Mouse (Mus musculus) embryo, embryonic 9.5 days (tissue): ENCODE data around the gene Arhgap30.

Experiments
- DNase-seq: peaks from one replicate; pipeline ENCODE4 v3.0.0-alpha.2; 2017; ENCODE audit errors: extremely low spot score

Arhgap30 gene

GRCm38 (mm10) chr1:171388376-171389102 lies at the start of gene Arhgap30:
Gene Arhgap30 (plus strand): TSS chr1:171388954.
- DNase-seq: no peak

- DNase-seq: no peak
Observed at GRCm38 (mm10) chr1:171342262-171343207, 46.2 kb upstream of the Arhgap30 start.

- no peak for DNase-seq
Observed at GRCm38 (mm10) chr1:171343922-171344677, 44.7 kb upstream of the Arhgap30 start.

GRCm38 (mm10) chr1:171344715-171345114 lies 44.0 kb upstream of the Arhgap30 start:
- DNase-seq: no peak

GRCm38 (mm10) chr1:171345225-171346094 lies 43.3 kb upstream of the Arhgap30 start, which contains the start of the genes Nit1 and Pfdn2:
Gene Nit1 (minus strand): TSS chr1:171345646.
Gene Pfdn2 (plus strand): TSS chr1:171345670.
- peak; percentile 94 for DNase-seq

GRCm38 (mm10) chr1:171346095-171346450 lies 42.7 kb upstream of the Arhgap30 start:
- no peak for DNase-seq

GRCm38 (mm10) chr1:171348665-171349064 lies 40.1 kb upstream of the Arhgap30 start:
- DNase-seq: no peak

- DNase-seq: no peak
Observed at GRCm38 (mm10) chr1:171349210-171349609, 39.5 kb upstream of the Arhgap30 start.

GRCm38 (mm10) chr1:171355812-171356340 lies 32.9 kb upstream of the Arhgap30 start:
- DNase-seq: no peak

- DNase-seq: no peak
Observed at GRCm38 (mm10) chr1:171356814-171357213, 31.9 kb upstream of the Arhgap30 start.

GRCm38 (mm10) chr1:171358421-171358820 lies 30.3 kb upstream of the Arhgap30 start:
- no peak for DNase-seq

- no peak for DNase-seq
Observed at GRCm38 (mm10) chr1:171360253-171360652, 28.5 kb upstream of the Arhgap30 start.

- DNase-seq: peak; percentile 90
Observed at GRCm38 (mm10) chr1:171360656-171361055, 28.1 kb upstream of the Arhgap30 start, which contains the start of gene Klhdc9. Gene Klhdc9 (minus strand): TSS chr1:171360798.

GRCm38 (mm10) chr1:171361106-171362103 lies 27.3 kb upstream of the Arhgap30 start:
- DNase-seq: peak; percentile 76

- DNase-seq: no peak
Observed at GRCm38 (mm10) chr1:171365934-171366333, 22.8 kb upstream of the Arhgap30 start.

GRCm38 (mm10) chr1:171369845-171370556 lies 18.8 kb upstream of the Arhgap30 start, which contains the start of gene Nectin4:
Gene Nectin4 (plus strand): TSS chr1:171370099.
- no peak for DNase-seq

- DNase-seq: no peak
Observed at GRCm38 (mm10) chr1:171372880-171373279, 15.9 kb upstream of the Arhgap30 start.

GRCm38 (mm10) chr1:171373946-171374345 lies 14.8 kb upstream of the Arhgap30 start:
- no peak for DNase-seq
